Mouse (Mus musculus) urinary bladder, adult 18-20 months (tissue): ENCODE data around the gene Rasgef1a.

Experiments used
- DNase-seq, 2 experiments: peaks; one replicate each; pipeline ENCODE4 v3.0.0; 2022; ENCODE audit warnings: low spot score in 2 of 2, mixed read lengths in 2 of 2

Gene Rasgef1a

DNA sequence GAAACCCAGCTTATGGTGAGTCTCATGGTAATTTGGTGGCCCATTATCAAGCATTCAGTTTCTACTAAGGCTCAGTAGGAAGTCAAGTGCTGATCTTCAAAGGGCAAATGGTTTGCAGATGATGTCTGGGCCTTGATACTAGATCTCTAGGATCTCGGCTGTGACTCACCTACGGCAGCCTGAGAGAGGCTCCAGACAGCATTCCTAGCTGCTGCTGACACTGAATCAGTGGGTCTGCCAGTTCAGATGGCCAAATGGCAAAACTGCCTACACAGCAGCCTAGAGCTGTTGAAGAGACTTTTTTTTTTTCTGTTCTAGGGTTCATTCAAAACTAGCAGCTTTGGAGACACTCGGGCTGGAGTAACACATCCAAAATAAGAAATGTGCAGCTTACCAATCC lies 15.8 kb downstream of the Rasgef1a start:
- DNase-seq: no peak

DNA sequence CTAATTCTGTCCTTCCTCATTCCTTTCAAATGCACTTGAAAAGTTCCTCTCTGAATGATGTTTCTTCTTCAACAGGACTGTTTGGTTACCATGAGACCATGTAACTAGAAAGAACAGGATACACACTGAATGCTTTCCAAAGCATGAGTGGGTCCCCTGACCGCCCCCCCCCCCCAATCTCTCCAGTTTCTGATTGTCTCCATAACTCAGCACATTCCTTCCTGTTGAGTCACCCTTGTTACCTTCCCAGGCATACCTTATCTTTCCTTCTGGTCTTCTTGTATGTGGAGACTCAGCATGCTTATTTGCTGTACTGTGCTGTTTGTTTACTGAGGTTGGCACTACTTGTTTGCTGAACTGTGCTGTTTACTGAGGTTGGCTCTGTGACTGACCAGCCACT lies 20.2 kb downstream of the Rasgef1a start:
- no peak for DNase-seq

DNA sequence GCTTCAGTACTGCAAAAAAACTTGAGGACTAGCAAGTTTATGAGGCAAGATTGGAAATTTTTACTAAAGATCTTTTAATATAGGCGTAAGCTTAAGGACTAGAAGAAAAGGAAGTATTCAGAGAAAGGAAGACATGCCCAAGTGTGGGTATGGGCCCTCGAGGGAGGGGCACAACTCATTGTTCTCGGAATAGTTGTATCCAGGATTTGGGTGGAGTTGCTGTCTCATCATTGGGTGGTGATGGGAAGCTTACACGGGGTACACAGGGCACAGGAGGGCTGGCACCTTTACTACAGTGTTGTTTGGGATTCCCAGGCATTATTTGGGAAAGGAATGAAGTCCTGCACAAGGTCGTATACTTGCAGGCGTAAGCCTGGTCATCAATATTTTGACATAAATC lies 24.4 kb downstream of the Rasgef1a start:
- no peak for DNase-seq

DNA sequence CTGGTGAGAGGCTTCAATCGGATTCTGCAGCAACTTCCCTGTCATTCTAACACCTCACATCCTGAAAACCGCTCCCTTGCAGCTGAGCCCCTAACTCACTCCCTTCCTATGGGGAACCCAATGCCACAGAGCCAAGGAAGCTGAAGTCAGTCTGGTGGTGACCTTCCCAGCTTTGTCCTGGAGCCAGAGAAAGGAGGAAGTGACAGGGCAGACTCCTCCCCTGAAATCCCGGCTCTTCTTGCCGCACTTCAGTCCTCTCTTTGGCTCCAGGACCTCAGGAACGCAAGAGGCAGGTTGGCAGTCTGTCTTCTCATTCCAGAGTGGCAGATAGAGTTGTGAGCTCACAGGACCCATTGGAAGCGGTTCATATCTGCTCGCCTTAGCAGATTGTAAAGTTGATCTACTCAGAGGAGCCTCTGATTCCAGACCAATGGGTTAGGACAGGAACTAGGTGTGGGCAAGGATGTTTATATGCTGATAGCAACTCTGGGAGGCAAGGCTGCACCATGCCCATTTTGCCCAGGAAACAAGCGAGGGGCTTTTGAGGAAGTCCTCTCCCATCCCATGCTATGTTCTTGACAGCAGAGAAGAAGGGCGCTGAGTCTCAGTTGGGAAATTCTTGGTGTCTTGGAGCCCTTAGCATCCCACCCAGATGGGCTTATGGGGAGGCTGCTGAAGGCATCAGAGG lies 25.0 kb downstream of the Rasgef1a start:
- no peak for DNase-seq

DNA sequence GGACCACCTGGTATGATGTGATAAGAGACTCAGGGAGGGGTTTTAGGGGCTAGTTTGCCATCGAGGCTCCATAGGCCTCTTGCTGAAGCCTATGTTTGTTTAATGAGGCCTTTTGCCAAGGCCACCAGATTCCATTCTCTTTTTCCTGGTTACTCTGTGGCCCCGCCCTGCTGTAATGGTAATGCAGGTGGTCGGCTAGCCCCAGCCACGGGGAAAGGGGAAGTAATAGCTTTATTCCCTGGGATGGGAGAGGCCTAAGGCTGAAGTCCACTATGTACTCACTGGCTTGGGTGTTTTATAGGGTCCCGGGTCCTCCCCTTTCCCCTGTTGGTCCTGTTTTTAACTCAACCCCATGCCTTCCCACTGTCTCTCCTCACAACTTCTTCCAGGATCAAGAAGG lies 25.6 kb downstream of the Rasgef1a start:
- no peak for DNase-seq

DNA sequence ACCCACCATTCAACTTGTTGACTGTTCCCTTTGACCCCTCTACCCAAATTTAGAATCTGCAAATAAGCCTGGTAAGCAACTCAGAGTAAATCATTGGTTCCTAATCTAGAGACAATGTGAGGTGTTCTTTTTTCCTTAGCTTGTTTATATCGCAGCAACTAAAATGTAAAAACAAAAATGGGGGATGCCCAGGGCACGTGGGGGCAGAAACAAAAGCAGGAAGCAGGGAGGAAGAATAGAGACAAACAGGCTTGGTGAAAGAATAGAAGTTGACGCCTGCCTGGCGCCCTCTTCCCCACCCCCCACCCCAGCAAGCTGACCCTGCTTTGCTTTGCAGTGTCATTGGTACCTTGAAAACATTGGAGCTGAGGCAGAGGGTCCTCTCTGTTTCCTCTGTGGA lies 33.9 kb downstream of the Rasgef1a start:
- no peak for DNase-seq

DNA sequence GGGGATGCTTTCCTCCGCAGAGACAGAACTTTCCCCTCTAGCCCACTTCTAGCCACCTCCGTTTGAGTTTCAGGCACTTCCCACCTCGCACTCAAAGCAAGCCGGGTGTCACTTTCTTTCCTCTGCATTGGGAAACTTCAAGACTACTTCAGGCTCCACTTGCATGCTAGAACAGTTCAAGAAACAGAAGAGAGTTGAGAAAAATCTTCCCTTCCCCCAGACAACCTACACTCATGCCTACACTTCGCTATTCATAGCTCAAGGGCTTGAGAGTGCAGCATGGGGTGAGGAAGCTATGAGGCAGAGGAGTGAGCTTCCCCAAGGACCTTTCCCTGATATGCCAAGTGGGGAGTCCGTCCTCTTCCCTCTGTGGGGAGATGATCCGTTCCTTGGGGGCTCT lies 34.7 kb downstream of the Rasgef1a start:
- DNase-seq: no peak

DNA sequence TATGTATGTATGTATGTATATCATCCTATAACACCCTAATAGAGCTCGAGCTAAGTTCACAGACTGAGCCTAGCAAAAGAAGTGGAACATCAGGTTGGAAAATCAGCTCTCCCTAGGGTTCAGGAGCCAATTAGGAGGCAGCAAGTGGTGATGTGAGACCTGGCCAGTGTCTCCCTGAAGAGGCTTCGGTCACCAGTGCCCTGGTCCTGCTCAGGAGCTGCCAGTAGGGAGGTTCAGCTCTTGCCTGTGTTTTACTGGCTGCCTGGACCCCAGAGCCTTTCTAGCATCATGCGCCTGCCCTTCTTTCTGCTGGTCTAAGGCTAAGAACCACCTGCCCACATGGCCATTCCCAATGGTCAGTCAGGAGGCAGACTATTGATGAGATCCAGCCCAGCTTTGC lies 35.3 kb downstream of the Rasgef1a start:
- no peak for DNase-seq

DNA sequence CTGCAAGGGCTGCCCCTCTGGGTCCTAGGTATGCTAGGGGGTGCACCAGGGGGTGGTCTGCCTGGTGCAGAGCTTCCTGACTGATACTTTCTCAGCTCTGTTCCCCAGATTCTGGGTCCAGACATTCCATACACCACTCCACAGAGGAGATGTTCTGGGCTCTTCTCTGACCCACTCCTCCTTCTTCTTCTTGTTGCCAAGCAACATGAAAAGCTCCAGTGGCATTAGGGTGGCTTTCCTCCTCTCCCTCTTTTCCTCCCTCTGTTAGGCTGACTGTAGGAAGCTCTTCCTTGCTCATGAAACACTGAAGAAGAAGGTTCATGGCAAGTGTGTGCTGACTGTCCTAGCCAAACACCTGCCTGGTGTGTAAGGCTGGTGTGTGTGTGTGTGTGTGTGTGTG lies 35.7 kb downstream of the Rasgef1a start:
- DNase-seq: no peak

DNA sequence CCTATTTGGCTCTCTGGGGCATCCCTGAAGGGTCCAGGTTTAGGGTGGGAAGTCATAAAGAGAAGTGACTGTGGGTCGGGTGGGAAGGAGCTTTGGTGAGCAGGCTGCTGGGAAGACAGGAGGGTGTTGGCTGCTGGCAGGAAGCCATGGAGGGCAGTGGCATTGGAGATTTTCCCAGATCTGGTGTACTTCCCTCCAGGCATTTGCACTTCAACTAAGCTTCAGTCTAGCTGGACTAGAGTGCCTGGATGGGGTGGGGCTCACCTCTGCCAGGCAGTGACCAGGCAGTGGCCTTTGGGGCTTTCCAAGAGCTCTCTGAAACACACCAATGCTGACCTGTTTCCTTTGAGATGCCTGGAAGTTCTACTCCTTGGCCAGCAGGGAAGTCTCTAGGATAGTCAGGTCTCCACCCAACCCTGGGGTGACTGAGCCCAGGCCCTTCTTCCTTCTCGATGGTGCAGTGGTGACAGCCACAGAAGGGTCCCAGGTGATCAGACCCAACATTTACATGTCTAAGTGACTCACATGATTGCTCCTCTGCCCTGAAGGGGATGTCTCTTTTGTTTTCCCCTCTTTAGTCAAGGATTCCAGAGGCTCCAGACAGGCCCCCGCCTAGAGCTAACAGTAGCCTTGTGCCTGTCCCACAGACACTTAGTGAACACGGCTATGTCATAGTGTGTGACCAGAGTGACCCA lies 36.7 kb downstream of the Rasgef1a start:
- DNase-seq: no peak

DNA sequence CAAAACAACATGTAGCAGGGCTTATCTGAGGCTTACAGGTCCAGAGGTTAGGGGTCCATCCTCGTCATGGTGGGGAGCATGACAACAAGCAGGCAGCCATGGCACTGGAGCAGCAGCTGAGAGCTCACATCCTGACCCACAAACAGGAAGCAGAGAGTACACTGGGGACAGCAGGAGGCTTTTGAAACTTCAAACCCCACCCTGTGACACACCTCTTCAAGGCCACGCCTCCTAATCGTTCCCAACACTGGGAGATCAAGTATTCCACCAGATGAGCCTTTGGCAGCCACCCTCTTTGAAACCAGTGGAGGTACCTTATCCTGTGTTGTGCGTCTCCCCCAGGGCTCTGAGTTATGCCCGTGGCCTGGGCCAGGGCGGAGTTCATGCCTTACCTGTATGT lies 38.5 kb downstream of the Rasgef1a start:
- no peak for DNase-seq

DNA sequence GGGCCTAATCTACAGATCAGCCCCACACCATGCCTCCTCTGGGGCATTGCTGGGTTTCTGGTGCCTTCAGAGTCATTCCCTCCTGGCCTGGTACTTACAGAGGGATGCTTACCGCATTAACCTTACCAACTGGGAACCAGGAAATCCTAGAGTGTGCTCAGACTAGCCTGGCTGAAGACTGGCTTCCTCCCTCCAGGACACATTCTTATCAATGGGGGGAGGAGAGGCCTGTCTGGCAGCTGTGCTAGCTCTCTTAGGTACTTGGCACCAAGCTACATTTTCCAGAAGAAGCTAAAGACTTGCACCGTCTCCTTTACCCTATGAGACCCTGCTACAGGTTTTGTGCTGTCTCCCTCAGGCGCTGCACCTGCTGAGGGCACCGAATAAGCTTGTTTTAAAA lies 40.2 kb downstream of the Rasgef1a start:
- DNase-seq: no peak

DNA sequence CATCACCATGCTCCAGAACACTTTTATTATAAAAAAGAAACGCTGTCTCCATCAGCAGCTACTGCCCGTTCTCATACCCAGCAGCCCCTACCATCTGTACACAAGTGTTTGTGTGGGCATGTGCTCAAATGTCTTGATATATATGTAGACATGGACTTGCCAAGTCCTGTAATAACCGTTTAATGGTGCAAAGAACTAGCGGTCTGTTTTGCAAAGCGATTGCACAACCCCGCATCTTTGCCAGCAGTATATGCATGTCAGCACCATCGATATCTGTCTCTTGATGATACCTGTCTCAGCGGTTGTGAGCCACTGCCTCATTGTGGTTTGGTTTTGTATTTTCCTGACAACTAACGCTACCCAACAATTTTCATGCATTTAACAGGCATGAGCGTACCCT lies 44.0 kb downstream of the Rasgef1a start:
- DNase-seq: no peak

DNA sequence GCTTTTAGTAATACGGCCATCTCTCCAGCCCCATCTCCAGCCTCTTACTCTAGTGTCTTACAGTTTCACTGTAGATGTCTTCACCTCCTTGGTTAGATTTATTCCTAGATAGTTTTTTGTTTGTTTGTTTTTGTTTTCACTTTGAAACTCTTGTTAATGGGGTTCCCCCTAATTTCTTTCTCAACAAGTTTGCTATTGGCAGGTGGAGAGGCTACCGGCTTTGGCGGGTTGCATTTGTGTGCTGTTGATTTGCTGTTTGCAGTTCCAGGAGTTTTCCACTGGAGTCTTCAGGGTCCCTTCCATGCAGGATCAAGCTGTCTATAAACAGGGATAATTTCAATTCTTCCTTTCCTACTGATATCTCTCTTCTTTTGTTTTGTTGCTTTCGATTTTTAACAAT lies 50.0 kb downstream of the Rasgef1a start:
- no peak for DNase-seq

DNA sequence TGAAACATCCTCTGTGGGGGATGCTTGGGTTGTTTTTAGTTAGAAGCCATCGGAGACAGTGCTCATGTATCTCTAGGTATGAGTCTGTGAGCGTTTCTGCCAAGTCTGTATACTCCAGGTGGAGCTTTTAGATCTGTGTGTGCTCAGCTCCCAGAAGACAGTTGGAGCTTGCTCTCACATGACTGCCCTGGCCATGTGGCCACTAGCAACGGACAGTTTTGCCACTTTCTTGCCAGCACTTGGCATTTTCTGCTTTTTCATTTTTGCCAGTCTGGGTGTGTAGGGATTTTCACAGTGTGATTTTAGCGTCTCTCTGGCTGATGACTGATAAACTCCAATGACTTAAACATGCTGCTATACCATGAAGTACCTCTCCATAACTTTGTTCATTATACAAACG lies 52.0 kb downstream of the Rasgef1a start:
- no peak for DNase-seq

DNA sequence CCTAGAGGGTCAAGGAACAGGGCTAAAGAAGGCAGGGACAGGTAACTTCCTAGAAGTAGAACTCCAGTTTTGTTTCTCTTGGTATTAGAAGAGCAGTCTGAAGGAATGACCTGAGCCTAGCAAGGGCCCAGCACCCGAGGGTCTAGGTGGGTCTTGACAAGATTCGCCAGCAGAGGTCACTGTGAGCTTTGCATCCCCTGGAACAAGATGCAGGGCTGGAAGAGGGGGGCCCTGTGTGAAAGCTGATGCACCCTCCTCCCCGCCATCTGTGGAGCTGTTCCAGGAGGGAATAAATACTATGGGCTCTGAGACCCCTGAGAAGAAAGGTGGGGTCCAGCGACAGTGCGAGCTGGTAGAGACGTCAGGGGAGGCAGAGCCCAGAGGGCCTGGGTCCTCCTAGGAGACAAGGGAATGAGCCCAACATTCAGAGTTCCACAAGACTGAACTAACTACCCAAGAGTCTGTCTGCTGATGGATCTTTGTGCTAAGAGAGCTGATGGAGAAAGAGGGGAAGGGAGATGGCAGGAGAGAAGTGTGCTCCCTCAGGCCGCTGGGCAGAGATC lies 53.8 kb downstream of the Rasgef1a start:
- no peak for DNase-seq

DNA sequence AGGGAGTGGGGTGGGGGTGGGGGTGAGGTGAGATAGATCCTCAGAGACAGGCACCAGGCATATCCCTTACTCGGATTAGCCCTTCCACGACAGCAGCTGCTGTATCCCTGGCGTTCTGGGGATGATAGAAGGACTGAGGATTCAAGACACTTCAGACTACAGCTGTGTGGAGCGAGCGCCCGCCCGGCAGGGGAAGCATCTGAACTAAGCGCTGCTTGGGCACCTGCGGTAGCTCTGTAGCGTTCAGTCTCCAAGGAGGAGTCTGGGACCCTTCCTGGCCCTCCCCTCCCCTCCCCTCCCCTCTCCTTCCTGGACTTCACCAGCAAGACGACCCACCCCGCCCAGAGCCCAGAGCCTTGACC lies 54.6 kb downstream of the Rasgef1a start:
- DNase-seq: no peak

DNA sequence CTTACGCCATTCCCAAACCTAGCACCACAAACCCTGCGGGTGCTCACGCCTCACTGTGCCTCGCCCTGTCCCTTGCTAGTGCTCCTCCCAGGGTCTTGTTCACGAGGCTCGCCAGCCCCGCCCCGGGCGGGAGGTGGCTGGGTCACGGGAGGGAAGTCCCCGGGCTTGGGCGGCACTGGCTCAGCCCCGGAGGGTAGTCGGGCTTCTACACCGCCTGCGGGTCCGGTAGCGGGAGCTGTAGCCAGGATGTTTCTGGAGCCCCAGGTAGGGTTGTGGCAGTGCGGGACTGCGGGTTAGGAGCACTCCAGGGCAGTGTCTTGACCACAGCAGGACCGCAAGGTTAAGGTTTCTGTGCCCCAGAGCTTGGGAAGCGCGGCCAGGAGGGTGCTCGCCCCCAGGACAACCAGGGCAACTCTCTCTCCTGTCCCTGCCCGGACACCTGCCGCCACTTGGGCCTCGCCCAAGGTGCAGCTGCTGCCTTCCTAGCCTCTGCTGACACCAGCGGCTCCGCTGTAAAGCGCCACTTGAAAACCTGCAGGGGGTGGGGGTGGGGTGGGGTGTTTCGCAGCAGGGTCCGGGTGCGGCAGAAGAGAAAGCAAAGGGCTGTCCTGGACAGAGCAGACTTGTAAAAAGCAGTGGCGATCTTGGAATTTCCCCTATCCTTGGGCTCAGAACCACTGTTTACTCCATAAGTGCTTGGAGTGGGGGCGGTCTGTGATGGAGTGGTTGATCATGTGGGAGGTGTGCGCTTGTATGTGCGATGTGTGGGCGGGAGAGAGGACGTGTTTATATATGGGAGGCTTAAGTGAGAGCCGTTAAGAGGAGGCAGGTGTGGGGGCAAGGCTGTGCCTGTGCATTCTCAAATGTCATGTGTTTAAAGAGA lies 55.2 kb downstream of the Rasgef1a start:
- DNase-seq: peak; percentile 12 to 42

DNA sequence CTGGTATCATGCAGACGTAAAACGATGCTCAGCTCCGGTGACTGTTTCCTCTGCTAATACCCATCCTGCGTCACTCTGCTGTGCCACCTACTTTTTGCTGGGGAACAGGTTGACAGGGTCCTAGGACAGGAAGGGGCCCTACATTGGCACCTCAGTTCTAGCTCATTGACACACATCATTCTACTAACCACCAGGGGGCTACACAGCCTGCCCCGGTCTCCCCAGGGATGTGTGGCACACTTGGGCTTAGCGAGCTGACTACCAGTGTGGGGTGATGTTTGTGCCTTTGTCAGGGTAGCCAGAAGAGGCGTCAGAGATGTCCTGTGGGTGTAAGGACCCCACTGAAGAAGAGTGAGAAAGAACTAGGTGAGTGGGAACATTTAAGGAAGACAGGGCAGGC lies 56.5 kb downstream of the Rasgef1a start:
- DNase-seq: no peak

DNA sequence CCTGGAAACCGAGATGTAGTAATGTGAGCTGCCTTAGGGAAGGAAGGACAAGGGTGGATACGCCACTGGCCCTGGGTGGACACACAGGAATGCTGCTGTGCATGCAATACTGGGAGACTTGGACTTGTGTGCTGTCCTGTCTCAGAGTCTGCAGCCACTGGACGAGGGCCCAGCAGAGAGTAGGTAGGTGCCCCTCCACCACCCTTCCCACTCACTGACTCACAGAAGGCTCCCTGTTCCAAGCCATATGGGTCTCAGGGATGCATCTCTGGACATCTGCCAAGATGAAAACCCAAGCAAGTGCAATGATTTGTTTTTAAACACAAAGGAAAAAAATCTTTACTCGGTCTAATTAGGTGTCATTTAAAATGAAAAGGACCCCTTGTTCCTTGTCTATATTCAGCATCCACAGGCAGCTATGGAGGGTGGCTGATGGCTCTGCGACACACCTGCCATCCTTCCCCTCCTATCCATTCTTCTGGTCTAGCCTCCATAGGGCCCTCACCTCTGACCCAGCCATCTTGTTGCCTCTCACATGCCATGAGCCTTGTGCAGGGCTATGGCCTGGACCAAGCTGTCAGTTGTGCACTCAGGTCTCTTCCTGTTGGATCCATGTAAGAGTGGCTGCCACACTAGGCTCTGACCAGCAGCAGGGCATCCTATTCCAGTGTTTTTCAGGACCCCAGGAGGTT lies 59.2 kb downstream of the Rasgef1a start:
- no peak for DNase-seq

DNA sequence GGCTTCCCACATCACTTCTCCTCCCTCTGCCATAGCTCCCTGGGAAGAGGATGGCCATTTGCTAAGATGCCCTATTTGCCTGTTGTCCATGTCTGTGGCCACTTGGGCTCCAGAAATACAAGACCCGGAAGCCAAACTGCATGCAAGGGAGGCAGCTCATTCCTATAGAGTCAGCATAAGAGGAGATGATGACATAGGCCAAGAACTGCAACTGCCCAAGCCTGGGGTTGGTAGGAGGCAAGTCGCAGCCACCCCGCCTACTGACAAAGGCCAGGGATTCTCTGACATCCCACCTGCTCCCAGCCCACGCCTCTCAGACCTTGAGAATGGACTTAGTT lies 59.7 kb downstream of the Rasgef1a start:
- no peak for DNase-seq

DNA sequence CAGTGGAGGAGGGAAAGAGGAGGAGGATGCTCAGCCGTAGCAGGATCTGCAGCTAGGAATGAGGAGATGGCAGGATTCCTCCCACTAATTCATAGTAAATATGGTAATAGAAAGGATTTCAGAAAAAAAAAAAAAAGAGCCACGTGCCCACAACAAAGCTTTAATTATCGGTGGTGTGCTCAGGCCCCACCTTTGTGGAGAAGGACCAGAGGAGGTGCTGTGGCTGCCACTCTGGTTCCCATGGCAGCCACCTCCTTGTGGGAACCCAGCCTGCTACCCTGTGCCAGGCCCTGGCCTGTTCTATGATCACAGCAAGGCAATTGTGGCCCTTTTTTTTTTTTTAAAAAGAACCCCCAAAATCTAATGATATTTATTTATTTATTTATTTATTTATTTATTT lies 60.2 kb downstream of the Rasgef1a start:
- DNase-seq: no peak
